Mouse (Mus musculus): ENCODE results near the gene Lrrc10b.

Lrrc10b gene

DNA sequence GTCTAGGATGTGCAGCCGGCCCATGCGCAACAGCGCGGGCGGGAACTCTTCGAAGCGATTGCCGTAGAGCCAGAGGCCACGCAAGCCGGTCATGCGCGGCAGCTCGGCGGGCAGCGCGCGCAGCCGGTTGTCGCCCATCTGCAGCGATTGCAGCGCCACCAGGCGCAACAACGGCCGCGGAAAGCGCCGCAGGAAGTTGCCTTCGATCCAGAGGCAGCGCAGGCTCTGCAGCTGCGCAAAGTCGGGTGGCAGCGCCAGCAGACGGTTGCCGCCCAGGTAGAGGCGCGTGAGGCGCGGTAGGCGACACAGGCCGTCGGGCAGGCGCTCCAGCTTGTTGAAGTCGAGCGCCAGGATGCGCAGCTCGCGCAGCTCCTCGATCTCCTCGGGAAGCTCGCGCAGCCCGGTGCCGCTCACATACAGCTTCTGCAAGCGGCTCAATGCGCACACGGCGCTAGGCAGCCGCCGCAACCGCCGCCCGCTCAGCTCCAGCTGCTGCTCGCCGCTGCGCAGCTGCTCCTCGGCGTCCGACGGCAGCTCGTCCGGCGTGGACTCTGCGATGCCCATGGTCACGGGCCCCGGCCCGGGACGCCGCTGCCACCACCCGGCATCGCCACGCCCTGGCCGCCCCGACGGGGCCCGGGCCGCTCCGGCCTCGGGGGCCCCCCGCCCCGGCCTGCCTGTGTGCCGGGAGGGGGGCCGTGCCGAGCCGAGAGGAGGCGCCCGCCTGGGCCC, at the start of gene Lrrc10b:
Gene Lrrc10b, minus strand, starts transcription at position 722 of the 732 bp plus-strand sequence.
- peak; percentile 70 for DNase-seq (ENCODE audit: low spot score)

DNA sequence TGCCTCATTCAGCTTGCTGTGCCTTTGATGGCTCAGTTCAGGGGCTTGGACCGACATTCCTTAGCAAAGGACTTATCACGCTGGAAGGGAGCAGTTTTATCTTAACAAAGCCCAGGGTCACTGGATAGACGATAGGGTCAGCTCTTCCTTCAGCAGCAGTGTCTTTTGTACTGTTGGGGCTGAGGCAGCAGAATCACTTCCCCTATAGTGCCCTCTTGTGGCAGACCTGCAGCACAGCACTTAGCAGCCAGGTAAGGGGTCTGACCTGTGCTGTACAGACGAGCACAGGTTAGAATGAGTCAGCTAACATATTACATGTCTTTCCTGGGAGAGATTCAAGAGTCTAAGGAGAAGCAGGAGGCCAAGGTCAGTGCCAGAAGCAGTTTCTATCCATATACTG, 45.3 kb upstream of the Lrrc10b start:
- no peak for DNase-seq (ENCODE audit: low spot score)

DNA sequence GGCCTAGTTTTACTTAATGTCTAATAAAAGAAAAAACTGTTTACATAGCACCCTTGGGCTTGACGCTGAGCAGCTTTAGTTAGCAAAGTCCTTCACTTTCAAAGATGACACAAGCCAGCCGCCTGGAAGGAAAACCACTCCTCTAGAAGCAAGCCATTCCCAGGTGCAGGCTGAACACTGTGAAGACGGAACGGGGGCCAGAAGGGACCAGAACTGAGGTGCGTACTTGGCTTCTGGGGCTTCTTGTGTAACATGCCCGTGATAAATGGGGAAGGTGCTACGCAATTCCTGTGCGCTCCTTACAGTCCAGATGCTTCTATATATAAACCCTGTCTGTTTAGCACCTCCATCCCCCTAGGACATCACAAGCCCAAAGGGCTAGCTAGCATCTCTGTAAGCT, 43.3 kb upstream of the Lrrc10b start:
- no peak for DNase-seq (ENCODE audit: low spot score)

DNA sequence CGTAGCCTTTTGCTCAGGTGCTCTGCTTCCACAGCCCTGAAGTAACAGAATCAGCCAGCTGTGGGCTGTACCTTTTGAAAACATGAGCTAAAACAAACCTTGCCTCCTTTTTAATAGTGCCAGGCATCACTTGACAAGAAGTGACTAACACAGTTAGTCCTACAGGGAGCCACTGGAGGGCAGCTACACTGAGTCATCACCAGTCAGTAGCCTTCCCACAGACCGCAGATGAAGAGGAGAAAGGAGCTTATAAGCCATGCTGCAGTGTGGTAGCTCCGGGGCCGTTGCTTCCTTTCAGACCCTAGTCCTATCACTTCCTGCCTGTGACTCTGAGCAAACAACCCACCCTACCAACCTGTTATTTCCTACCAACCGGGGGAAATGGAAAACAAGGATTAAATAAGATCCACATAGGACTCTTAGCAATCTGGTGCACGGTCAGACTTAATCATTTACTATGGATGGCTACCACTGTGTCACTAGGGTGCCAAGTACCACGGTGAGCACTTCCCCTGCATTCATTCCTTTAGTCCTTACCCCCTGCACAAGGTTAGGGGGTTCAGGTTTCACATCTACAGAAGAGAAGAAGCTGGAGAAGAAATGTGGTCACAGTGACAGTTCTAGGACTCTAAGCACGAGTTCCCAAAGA, 40.4 kb upstream of the Lrrc10b start:
- DNase-seq (ENCODE audit: low spot score): no peak

DNA sequence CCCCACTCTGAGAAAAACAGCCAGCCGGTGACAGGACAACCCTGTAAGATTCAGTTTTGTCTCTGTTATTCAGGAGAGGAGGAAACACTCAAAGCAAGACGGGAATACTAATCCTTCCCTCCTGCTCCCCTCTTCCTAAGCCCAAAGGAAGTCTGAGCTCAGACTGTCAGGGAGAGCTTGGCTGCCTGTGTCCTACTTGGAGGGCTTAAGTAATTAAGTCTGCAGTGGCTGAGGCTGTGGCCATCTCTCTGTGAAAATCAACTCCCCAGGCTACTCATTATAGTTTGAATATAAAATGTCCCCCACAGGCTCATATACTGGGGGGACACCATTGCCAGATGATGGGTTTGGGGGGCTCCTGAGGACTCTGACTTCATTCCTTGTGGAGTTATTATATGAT, 39.7 kb upstream of the Lrrc10b start:
- DNase-seq (ENCODE audit: low spot score): no peak

DNA sequence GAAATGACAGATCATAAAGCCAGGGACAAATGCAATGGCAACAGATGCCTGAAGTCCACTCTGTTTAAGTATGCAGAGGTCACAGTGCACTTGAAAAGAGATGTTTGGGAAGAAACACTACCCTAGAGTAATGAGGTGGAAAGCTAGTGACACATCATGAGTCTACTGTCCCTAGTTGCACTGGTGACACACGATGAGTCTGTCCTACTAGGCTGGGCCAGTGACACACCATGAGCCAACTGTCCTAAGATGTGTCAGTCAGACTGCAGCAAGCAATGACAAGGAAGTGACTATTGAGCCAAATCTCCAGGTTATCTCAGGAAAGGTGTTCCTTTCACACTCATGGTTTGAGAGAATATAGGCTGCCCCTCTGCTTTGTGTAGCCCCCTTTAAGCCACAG, 38.4 kb upstream of the Lrrc10b start:
- DNase-seq (ENCODE audit: low spot score): no peak

DNA sequence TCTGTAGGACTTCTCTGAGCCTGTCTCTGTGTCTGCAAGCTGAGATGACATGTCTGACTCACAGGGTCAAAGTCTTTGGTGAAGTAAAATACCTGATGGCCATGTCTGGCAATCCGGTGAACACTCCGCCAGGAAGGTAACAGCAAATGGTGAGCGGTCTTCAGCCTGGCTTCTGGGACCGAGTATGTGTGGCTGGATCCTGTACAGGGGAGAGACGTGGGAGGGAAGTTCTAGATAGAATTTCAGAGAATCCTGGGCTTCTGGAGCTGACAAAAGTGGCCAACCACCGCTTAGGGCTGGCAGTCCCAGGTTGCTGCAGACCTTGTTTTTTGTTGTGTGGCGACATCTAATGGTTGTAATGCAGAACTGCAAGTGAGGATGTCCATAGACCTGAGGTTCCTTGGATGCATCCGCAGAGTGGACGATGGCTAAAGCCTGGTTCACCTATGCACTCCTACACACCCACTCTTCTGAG, 29.0 kb upstream of the Lrrc10b start:
- no peak for DNase-seq (ENCODE audit: low spot score)

DNA sequence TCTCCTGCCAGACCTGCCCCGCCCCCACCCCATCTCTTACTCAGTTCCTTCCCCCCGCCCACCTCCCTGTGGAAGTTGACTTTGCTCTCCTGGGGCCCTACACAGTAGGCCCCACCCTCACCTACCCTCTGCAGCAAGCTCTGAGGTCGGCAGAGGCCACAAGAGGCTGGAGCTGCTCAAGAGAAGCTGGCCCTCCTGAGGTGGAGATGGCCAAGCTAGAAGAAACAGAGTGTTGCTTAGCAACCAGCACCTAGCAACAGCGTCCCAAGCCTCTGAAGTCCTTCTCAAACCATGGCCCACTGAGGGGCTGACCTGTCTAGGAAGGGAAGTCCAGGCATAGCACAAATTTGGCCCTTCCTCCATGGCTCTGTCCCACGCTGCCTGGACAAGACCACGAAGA, 25.4 kb upstream of the Lrrc10b start, which contains the start of gene Ppp1r32:
Gene Ppp1r32, minus strand, starts transcription at position 226 of the 400 bp plus-strand sequence.
- DNase-seq (ENCODE audit: low spot score): peak; percentile 57

DNA sequence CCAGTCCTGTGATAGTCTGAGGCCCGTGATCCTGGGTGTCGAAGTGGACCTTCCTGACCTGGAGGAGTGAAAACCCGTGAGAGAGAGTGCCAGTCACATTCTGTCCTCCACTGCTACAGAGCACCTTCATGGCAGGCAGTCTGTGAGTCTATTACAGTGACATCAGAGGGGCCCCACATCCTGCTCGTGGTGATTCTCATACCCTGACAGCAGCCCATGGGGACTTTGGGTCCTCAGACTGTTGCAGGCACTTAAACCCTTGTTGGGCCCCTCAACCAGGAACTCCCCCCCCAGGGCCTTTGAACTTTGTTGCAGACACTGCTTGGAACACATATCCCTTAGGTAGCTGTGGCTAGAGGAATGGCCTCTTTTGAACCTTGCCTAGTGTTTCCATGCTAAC, 22.3 kb upstream of the Lrrc10b start:
- DNase-seq (ENCODE audit: low spot score): no peak

DNA sequence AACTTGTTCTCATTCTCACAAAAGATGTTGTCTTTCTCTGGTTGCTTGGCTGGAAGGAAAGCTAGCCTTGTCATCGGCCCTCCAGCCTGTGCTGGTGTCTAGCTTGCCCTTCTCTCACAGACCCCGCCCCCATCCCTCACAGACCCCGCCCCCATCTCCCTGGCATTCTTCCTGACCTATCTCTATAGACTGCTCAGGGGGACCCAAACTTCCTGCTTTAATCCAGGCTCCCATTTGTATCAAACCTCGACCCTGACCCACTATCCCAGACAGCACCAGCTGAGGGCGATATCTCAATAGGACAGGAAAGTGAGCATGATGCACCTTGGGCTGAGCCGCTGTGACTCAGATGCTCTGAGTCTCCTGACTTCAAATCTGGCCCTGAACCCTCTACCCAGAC, 16.5 kb upstream of the Lrrc10b start:
- DNase-seq (ENCODE audit: low spot score): no peak

DNA sequence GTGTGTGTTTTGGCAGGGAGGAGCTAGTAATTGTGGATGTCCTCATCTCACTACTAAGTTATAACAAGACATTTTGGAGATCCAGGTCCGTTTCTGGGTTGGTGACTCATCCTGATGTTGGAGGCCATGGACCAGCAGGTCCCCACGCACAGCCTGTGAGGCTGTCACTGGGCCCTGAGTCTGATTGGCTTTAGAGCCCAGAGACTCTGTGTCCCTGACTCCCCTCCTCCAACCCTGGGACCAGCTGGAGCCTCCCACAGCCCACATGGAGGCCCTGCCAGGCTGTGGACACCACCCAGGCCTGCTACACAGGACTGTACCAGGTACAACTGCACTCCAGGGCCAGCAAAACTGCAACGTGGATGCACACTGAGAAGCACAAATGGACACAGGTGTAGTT, 15.7 kb upstream of the Lrrc10b start:
- no peak for DNase-seq (ENCODE audit: low spot score)

DNA sequence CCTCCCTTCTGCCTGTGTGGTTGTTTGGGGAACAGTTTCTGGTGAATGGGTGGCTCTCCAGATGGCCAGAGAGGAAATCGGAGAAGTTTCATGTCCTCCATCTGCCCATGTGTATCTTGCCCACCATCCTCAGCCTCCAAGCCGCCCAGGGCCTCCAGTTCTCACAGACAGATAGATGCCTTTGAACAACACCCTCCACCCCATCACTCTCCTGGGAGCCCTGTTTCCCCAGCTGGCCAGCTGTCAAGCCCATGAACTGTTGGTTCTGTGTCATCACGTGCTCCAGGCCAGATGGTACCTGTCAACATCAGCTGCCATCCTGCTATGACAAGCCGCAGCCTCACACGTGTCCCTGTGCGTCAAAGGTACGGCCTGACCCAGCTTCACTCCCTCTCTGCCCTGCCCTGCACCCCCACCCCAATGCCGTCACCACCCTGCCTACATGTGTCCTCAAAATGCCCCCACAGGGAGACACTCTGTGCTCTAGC, 11.9 kb upstream of the Lrrc10b start:
- DNase-seq (ENCODE audit: low spot score): no peak

DNA sequence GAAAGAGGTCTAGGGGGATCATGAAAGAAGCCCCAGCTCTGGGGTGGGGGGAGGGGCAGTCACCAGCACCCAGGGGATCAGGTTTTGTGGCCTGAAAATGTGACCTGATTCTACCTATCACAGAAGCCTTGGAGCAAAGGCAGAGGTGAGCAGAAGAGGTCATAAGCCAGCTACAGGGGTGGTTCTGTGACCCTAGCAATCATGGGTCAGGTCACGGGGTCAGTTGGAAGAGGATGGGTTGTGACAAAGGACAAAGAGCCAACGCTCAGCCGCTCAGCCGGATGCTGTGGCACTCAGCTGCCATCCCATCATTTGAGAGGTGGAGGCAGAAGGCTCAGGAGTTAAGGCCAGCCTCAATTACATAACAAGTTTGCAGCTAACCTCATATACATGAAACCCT, 7.2 kb upstream of the Lrrc10b start:
- no peak for DNase-seq (ENCODE audit: low spot score)

DNA sequence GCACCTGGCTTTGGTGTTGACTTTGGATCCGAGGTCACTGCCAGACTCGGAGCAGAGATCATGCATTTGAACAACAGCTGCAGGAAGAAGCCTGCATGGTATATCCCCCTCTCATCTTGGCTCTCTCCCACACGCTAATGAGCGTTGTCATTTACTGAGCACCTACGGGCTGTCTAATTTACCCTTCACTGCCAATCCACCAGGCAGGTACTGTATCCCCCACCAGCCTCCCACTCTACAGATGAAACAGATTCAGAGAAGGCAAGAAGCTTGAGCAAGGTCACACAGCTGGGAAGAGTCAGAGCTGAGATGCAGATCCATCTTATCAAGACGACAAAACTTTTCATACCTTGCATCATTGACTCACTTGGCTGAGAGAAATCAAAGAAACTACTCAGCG, 4.3 kb upstream of the Lrrc10b start:
- DNase-seq (ENCODE audit: low spot score): no peak

DNA sequence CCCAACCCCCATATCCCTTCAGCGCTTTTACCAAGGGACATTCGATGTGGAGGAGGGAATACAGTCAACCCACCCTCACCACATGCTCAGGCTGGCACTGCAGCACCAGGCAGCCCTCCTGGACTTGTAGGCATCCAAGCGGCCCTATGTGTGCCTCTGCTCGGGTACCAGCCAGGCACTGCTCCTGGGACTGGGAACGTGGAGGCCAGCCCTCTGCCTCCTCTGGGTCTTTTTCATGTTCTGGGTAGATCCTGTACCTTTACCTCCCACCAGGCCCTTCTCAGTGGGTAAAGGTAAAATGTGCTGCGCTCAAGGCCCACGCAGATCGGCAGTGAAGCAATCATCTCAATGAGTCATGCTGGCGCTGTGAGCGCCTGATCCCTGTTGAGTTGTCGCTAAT, 2.6 kb upstream of the Lrrc10b start:
- DNase-seq (ENCODE audit: low spot score): no peak

DNA sequence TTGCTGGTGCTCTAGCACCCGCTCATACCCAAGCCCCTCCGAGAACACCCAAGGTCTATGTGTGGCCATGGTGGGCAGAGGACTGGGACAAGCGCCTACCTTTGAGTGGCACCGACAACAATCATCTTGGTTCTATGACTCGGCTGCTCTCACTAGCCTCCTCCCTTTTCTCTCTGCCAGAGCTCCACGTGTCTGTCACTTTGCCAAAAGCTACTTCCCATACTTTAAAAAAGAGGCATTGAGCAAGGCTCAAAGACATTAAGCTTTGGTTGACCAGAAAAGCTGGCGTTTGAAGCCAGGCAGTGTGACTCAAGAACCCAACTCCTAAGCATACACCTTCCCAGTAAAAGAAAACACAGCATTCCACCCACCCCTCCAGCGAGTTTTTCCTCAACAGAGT, 823 bp upstream of the Lrrc10b start:
- DNase-seq (ENCODE audit: low spot score): no peak

DNA sequence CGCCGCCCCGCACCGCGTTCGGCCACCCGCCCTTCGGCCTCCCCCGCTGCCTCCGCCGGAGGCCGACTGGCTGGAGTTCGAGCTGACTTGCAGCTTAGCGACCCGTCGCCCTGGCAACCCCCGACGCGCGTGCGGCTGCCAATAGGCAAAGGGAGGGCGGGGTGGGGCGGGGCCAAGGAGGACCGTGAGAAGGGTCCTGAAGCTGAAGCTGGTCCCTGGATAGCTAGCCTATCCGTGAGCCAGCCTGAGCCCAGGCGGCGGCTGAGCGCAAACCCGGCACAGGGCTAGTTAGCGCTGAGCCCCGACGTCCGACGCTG, 169 bp upstream of the Lrrc10b start:
- peak; percentile 80 for DNase-seq (ENCODE audit: low spot score)

DNA sequence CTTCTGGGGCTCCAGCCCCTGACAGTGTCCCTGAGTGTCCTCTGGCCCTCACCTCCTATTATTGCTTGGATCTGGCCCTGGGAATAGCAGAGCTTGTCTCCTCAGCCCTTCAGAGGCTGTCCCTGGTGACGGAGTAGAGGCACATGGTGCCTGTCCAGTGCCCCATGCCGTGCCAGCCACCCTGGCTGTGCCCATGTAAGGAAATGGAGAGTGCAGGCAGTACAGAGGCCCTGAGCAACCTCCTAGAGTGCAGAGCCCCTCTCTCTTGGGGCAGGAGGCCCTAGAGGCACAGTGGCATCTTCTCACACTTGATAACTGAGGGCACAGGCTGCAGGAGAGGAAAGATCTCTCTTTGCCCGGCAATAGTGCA, 1.9 kb downstream of the Lrrc10b start:
- no peak for DNase-seq (ENCODE audit: low spot score)

DNA sequence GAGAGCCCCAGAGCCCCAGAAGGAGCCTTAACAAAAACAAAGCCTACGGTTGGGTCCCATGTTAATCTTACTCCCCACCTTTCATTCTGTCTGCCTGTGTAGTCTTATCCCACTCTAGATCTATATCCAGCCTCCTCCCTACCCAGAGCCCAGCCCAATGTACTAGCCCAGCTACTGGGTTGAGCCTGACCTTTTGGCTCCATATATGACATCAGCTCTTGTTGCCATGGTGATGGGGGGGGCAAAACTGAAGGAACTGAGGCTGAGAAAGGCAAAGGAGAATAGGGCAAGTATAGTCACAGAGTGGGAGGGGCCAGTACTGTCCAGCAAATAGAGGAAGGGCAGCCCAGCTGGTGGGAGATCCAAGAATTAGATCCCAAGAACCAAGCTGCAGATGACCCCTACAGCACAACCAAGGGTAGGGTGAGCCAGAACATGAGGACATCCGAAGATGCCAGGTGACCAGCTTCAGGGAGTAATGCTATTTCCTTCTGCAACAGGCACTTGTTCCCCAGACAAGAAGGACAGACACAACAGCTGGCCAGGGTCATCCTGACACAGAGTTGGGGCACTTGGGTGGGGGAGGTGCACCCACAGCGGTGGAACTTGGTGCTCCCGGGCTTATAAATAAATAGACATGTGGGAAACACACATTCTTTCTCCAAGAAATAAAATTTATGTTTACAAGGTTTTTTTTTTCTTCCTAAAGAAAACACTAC, 2.4 kb downstream of the Lrrc10b start:
- no peak for DNase-seq (ENCODE audit: low spot score)

DNA sequence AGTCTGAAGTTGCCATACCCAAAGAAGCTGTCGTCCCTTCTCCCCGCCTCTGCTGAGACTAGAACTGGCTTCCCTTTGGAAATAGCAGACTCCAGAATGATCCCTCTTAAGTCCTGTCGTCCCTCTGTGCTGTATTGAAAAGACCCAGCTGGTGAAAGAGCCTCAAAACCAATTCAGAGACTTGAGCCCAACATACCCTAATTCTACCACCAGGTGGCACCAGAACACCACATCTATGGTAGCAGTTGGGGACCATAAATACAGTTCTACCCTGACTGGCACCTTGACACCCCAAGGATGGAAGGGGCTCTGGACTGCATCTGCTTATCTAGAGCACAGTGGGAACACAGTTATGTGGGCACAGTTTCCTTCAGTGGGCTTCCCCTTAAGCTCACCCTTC, 7.6 kb downstream of the Lrrc10b start:
- peak; percentile 78 for DNase-seq (ENCODE audit: low spot score)

DNA sequence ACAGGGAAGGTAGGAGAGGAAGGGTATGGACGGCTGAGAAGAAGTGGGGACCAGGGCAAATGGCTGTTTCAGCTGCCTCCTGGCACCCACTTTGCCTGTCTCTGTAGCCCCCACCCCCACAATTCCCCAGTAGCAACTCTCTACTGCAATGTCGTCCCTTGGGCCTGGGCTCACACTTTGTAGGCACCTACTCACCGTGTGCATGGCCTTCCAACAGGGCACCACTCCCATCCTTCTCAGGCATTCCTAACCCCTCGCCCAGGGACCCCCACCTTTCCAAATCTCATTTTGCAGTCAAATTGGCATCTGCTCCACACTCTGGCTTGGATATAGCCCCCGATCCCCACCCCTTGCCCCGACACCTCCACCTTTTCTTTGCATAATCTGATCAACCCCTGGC, 8.1 kb downstream of the Lrrc10b start:
- DNase-seq (ENCODE audit: low spot score): no peak

DNA sequence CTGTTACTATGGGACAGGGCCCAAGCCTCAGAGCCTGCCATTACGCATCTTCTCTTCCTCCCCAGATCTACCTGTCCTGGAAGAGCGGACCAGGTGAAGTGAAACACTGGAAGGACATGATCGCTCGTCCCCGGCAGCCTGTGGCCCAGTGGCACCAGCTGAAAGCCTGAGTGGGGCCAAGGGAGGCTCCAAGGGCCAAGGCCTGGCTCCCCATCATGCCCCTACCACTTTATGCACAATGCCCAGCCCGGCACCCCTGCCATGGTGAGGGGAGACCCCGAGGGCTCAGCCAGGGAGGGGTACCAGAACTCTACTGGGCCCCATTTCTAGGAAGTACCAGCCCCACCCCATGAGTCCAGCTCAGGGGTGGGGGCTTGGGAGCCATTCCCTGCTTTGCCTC, 9.0 kb downstream of the Lrrc10b start:
- DNase-seq (ENCODE audit: low spot score): no peak

DNA sequence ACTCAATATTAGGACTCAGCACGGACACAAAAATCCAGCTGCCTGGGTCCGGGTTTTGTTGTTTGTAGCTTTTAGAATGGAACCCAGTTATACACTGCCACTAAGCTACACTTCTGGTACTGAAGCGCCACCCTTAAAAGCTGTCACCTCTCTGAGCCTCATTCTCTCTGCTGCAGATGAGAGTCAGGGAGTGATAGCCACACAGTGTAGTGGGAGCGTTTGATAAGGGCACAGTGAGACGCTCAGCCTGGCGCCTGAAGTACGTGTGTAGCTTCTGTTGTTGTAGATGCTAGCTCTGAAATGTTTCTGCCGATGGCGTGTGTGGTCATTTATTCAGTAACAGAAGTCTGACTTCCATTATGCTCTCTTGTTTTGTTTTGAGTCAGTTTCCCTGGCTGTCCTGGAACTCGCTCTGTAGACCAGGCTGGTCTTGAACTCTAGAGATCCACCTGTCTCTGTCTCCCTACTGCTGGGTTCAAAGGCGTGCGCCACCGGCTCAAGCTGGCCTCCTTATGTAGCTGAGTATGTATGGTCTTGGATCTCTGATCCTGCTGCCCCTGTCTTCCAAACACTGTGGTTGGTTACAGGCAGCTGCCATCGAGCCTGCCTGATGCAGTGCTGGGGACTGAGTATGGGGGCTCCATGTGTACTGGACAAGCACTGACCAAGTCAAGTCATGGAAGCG, 12.4 kb downstream of the Lrrc10b start:
- DNase-seq (ENCODE audit: low spot score): no peak

All from testis, postnatal 10 days (tissue).